Mouse (Mus musculus) MEL (cell line): ENCODE measurements around the gene Vill.

Source experiments
- BHLHE40 ChIP-seq: IDR thresholded peaks from 2 replicates; pipeline ENCODE4 v1.6.1; 2012; ENCODE audit warnings: low read depth, mild to moderate bottlenecking, inconsistent platforms, low read length, improper control_type of control experiment, borderline replicate concordance
- CTCF ChIP-seq, 3 experiments: IDR thresholded peaks in 2 of 3; conservative IDR thresholded peaks in 1 of 3; 2 replicates each; pipeline ENCODE4 v1.5.1; 2011 to 2012; ENCODE audit warnings: low read length in 3 of 3, low read depth in 2 of 3, mild to moderate bottlenecking in 2 of 3, improper control_type of control experiment in 1 of 3, inconsistent platforms in 1 of 3, mixed read lengths in 1 of 3, moderate library complexity in 1 of 3; ENCODE audit not compliant: control insufficient read depth in 1 of 3, insufficient read depth in 1 of 3, poor library complexity in 1 of 3, severe bottlenecking in 1 of 3
- EP300 ChIP-seq, 2 experiments: IDR thresholded peaks; 2 replicates each; pipeline ENCODE4 v1.6.1; 2011; ENCODE audit warnings: improper control_type of control experiment in 2 of 2, low read length in 2 of 2, low read depth in 1 of 2, mild to moderate bottlenecking in 1 of 2
- HCFC1 ChIP-seq: IDR thresholded peaks from 2 replicates; pipeline ENCODE4 v1.6.1; 2012; ENCODE audit warnings: low read depth, mild to moderate bottlenecking, inconsistent platforms, low read length, improper control_type of control experiment, moderate library complexity
- MYC ChIP-seq: IDR thresholded peaks from 2 replicates; pipeline ENCODE4 v1.6.1; 2011; ENCODE audit warnings: low read depth, mild to moderate bottlenecking, low read length, improper control_type of control experiment, moderate library complexity
- POLR2A ChIP-seq, 2 experiments: IDR thresholded peaks; 2 replicates each; pipeline ENCODE4 v1.6.1; 2011 to 2012; ENCODE audit warnings: low read length in 2 of 2, mild to moderate bottlenecking in 2 of 2, control low read depth in 1 of 2, improper control_type of control experiment in 1 of 2, low read depth in 1 of 2, moderate library complexity in 1 of 2; ENCODE audit not compliant: control insufficient read depth in 1 of 2, insufficient read depth in 1 of 2, poor library complexity in 1 of 2
- ZC3H11A ChIP-seq: IDR thresholded peaks from 2 replicates; pipeline ENCODE4 v1.6.1; 2012; ENCODE audit warnings: low read depth, mild to moderate bottlenecking, inconsistent platforms, low read length, improper control_type of control experiment

DNA sequence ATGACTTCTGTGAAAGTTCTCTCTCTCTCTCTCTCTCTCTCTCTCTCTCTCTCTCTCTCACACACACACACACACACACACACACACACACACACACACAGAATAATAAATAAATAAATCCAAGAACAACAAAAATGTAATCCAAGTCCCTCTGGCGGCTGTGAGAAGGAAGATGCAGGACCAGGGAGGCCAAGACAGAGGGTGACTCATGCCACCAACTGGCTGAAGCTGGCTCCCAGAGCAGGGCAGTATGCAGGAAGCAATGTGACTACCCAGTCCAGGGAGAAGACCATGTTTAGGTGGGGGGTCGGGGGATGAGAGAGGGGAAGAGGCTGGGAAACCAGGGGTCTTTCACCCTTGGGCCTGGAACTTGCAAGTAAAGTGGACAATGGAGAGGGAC, 1.4 kb upstream of the Vill start:
- TF ChIP-seq CTCF (IDR thresholded peaks at IDR 0.05 in 2 of 3, conservative IDR thresholded peaks at IDR 0.05 in 1 of 3; ENCODE audit: control insufficient read depth in 1 of 3, insufficient read depth in 1 of 3, low read depth in 2 of 3, low read length in 3 of 3, poor library complexity in 1 of 3, severe bottlenecking in 1 of 3), result no peak
- no peak for TF ChIP-seq EP300 (IDR thresholded peaks at IDR 0.05; ENCODE audit: low read depth in 1 of 2, low read length in 2 of 2)
- TF ChIP-seq POLR2A (IDR thresholded peaks at IDR 0.05; ENCODE audit: control insufficient read depth in 1 of 2, insufficient read depth in 1 of 2, low read depth in 1 of 2, low read length in 2 of 2, poor library complexity in 1 of 2), result no peak
- TF ChIP-seq MYC, result no peak
- TF ChIP-seq ZC3H11A, result no peak
- TF ChIP-seq HCFC1, result no peak
- TF ChIP-seq BHLHE40, result no peak
